In genomic region chr15:78829636-78830035, GRCm38 (mm10) we compare ENCODE assay signal across 22 mouse cellular contexts. TPM values are rescaled to one million over a fixed set of nuclear protein-coding genes. Genes with fewer than 3 reads are reported as not detected.
A peak's percentile ranks its signal among the peaks of the same experiment; 100 is the strongest.
DNase-seq lines count a peak whose midpoint lies in the region; ATAC-seq and TF ChIP-seq lines count a peak whose summit lies in the region.
"Had no signal": no experiment of that assay in that cellular context is flagged by ENCODE, and none has a peak within 500 bp of the region (broad histone marks: within the 10 kb centered on the region; RNA-seq: fewer than 3 reads in every experiment).

No protein-coding gene starts in this region.

- no peak overlapping the region for H3K4me2 ChIP-seq in intestine, postnatal 0 days (replicated peaks; ENCODE audit: low read depth)
- no peak overlapping the region for H3K4me2 ChIP-seq in intestine, embryonic 15.5 days (replicated peaks)
- H3K4me2 ChIP-seq in liver, embryonic 14.5 days (ENCODE audit: low read depth), result no peak overlapping the region
- H3K4me2 ChIP-seq in liver, embryonic 11.5 days, result no peak overlapping the region
- H3K4me2 ChIP-seq: midbrain, embryonic 12.5 days; neural tube, embryonic 12.5 days had no signal

- no peak overlapping the region for H3K4me3 ChIP-seq in intestine, postnatal 0 days (ENCODE audit: low read depth, low read length)
- no peak overlapping the region for H3K4me3 ChIP-seq in intestine, embryonic 15.5 days (replicated peaks)
- no peak overlapping the region for H3K4me3 ChIP-seq in liver, embryonic 14.5 days (ENCODE audit: insufficient read depth in 1 of 2, low read depth in 2 of 2, low read length in 2 of 2)
- H3K4me3 ChIP-seq in liver, embryonic 11.5 days (ENCODE audit: low read depth, low read length), result no peak overlapping the region
- H3K4me3 ChIP-seq in E14TG2a.4 (replicated peaks; ENCODE audit: low read length) (no peak overlapping the region), ES-Bruce4 (ENCODE audit: low read depth, low read length) (no peak overlapping the region)
- H3K4me3 ChIP-seq: embryonic facial prominence, embryonic 10.5 days; forebrain, embryonic 10.5 days; hindbrain, embryonic 10.5 days; midbrain, embryonic 12.5 days; neural tube, embryonic 12.5 days had no signal

- DNase-seq in liver, embryonic 14.5 days (ENCODE audit: low read depth in 3 of 3, low spot score in 3 of 3), result no peak
- DNase-seq in liver, embryonic 11.5 days (ENCODE audit: low spot score), result no peak
- DNase-seq in embryo, embryonic 9.5 days (ENCODE audit: extremely low spot score), result no peak
- DNase-seq in ovary, postnatal 36 days (ENCODE audit: low spot score), result no peak
- DNase-seq: adrenal gland, postnatal 36 days; cerebellum, adult 11 months; cerebellum, adult 9-11 months; kidney, adult 18-20 months; kidney, postnatal 14 days; retina, postnatal 1 day; right cerebral cortex, postnatal 25 days; thymus, postnatal 14 days had no signal

- no peak overlapping the region for H3K9ac ChIP-seq in intestine, postnatal 0 days (ENCODE audit: low read depth, low read length)
- no peak overlapping the region for H3K9ac ChIP-seq in intestine, embryonic 15.5 days
- H3K9ac ChIP-seq in liver, embryonic 14.5 days (replicated peaks), result no peak overlapping the region
- H3K9ac ChIP-seq in liver, embryonic 11.5 days (ENCODE audit: low read depth, low read length), result no peak overlapping the region
- H3K9ac ChIP-seq in ES-Bruce4 (ENCODE audit: low read depth, poor library complexity, severe bottlenecking), result no peak overlapping the region
- H3K9ac ChIP-seq: midbrain, embryonic 12.5 days; neural tube, embryonic 12.5 days had no signal

- no peak for TF ChIP-seq POLR2A in ES-Bruce4 (IDR thresholded peaks at IDR 0.05; ENCODE audit: insufficient read depth, low read length)

- H3K9me3 ChIP-seq in intestine, postnatal 0 days (ENCODE audit: control insufficient read depth), result no peaks in the 10 kb centered on the region
- no peaks in the 10 kb centered on the region for H3K9me3 ChIP-seq in intestine, embryonic 15.5 days
- H3K9me3 ChIP-seq in liver, embryonic 14.5 days (ENCODE audit: control insufficient read depth, low read length), result no peaks in the 10 kb centered on the region
- no peaks in the 10 kb centered on the region for H3K9me3 ChIP-seq in liver, embryonic 11.5 days (ENCODE audit: control insufficient read depth, low read length)
- H3K9me3 ChIP-seq in E14TG2a.4 (ENCODE audit: low read length) (no peaks in the 10 kb centered on the region), ES-Bruce4 (replicated peaks; ENCODE audit: control insufficient read depth, insufficient read depth, low read length, poor library complexity, severe bottlenecking) (no peaks in the 10 kb centered on the region)
- H3K9me3 ChIP-seq: embryonic facial prominence, embryonic 10.5 days; forebrain, embryonic 10.5 days; hindbrain, embryonic 10.5 days; midbrain, embryonic 12.5 days; neural tube, embryonic 12.5 days had no signal

- WGBS in intestine, postnatal 0 days, result 95% methylated on average over 1 of the region's 1 CpGs
- WGBS in intestine, embryonic 15.5 days, result 93% methylated on average over 1 of the region's 1 CpGs
- 65% methylated on average over 1 of the region's 1 CpGs for WGBS in liver, embryonic 14.5 days (ENCODE audit: insufficient replicate concordance)
- 84% methylated on average over 1 of the region's 1 CpGs for WGBS in liver, embryonic 11.5 days

- no peak for ATAC-seq in intestine, postnatal 0 days
- no peak for ATAC-seq in intestine, embryonic 15.5 days
- no peak for ATAC-seq in liver, embryonic 14.5 days (ENCODE audit: insufficient read depth)
- ATAC-seq in liver, embryonic 11.5 days (replicated peaks; ENCODE audit: low FRiP score), result no peak

- TF ChIP-seq EP300 in liver, embryonic 14.5 days (IDR thresholded peaks at IDR 0.05; ENCODE audit: low read depth), result no peak
- TF ChIP-seq EP300 in ES-Bruce4 (IDR thresholded peaks at IDR 0.05; ENCODE audit: insufficient read depth, low read depth, low read length), result no peak

- no peaks in the 10 kb centered on the region for H3K36me3 ChIP-seq in intestine, postnatal 0 days (ENCODE audit: control insufficient read depth, insufficient read depth)
- H3K36me3 ChIP-seq in intestine, embryonic 15.5 days, result no peaks in the 10 kb centered on the region
- H3K36me3 ChIP-seq in liver, embryonic 14.5 days (replicated peaks; ENCODE audit: control insufficient read depth, insufficient read depth, low read depth), result no peaks in the 10 kb centered on the region
- H3K36me3 ChIP-seq in liver, embryonic 11.5 days (ENCODE audit: control insufficient read depth, insufficient read depth, low read length), result no peaks in the 10 kb centered on the region
- H3K36me3 ChIP-seq in E14TG2a.4 (ENCODE audit: insufficient read depth, low read length), result no peaks in the 10 kb centered on the region
- H3K36me3 ChIP-seq in ES-Bruce4 (ENCODE audit: control insufficient read depth, insufficient read depth, low read length, poor library complexity, severe bottlenecking), result no peaks in the 10 kb centered on the region
- H3K36me3 ChIP-seq: embryonic facial prominence, embryonic 10.5 days; forebrain, embryonic 10.5 days; hindbrain, embryonic 10.5 days; midbrain, embryonic 12.5 days; neural tube, embryonic 12.5 days had no signal

- no peak overlapping the region for H3K27ac ChIP-seq in intestine, postnatal 0 days (ENCODE audit: low read depth, low read length)
- H3K27ac ChIP-seq in intestine, embryonic 15.5 days, result no peak overlapping the region
- no peak overlapping the region for H3K27ac ChIP-seq in liver, embryonic 14.5 days
- H3K27ac ChIP-seq in liver, embryonic 11.5 days (ENCODE audit: low read depth, low read length), result no peak overlapping the region
- H3K27ac ChIP-seq in ES-Bruce4 (ENCODE audit: insufficient read depth, low read length), result no peak overlapping the region
- H3K27ac ChIP-seq: embryonic facial prominence, embryonic 10.5 days; forebrain, embryonic 10.5 days; hindbrain, embryonic 10.5 days; midbrain, embryonic 12.5 days; neural tube, embryonic 12.5 days had no signal

- H3K4me1 ChIP-seq in intestine, postnatal 0 days (replicated peaks; ENCODE audit: control insufficient read depth, insufficient read depth, low read length), result 0 out of 2 replicates have a peak, but pooled peaks cover 3% of the 10 kb centered on the region
- peaks cover 48% of the 10 kb centered on the region for H3K4me1 ChIP-seq in intestine, embryonic 15.5 days (replicated peaks)
- peaks cover 1 to 14% of the 10 kb centered on the region in 2 experiments for H3K4me1 ChIP-seq in liver, embryonic 14.5 days (replicated peaks; ENCODE audit: control insufficient read depth in 2 of 2, insufficient read depth in 2 of 2, low read length in 1 of 2)
- H3K4me1 ChIP-seq in liver, embryonic 11.5 days (replicated peaks; ENCODE audit: control insufficient read depth, insufficient read depth, low read length), result peaks cover 28% of the 10 kb centered on the region
- peaks cover 53% of the 10 kb centered on the region for H3K4me1 ChIP-seq in E14TG2a.4 (replicated peaks; ENCODE audit: low read depth, low read length)
- peaks cover 6% of the 10 kb centered on the region for H3K4me1 ChIP-seq in ES-Bruce4 (ENCODE audit: control insufficient read depth, insufficient read depth, low read length)

- H3K27me3 ChIP-seq in intestine, postnatal 0 days (replicated peaks; ENCODE audit: control insufficient read depth, insufficient read depth, low read length), result no peaks in the 10 kb centered on the region
- H3K27me3 ChIP-seq in intestine, embryonic 15.5 days (replicated peaks), result no peaks in the 10 kb centered on the region; the same call in 1 of the 2 replicates
- H3K27me3 ChIP-seq in liver, embryonic 14.5 days (ENCODE audit: control insufficient read depth, insufficient read depth, low read length), result no peaks in the 10 kb centered on the region
- H3K27me3 ChIP-seq in liver, embryonic 11.5 days (replicated peaks; ENCODE audit: control insufficient read depth, insufficient read depth, low read length), result no peaks in the 10 kb centered on the region
- H3K27me3 ChIP-seq in E14TG2a.4 (ENCODE audit: insufficient read depth, low read length) (peaks cover 33% of the 10 kb centered on the region), ES-Bruce4 (ENCODE audit: control insufficient read depth, insufficient read depth, low read length, poor library complexity, severe bottlenecking) (no peaks in the 10 kb centered on the region)

- TF ChIP-seq CTCF in intestine, postnatal 0 days (IDR thresholded peaks at IDR 0.05; ENCODE audit: low read depth), result peak; percentile 58
- TF ChIP-seq CTCF in liver, embryonic 14.5 days (IDR thresholded peaks at IDR 0.05; ENCODE audit: low read depth), result peak; percentile 36
- TF ChIP-seq CTCF in E14TG2a.4 (conservative IDR thresholded peaks at IDR 0.05; ENCODE audit: low read length), result peak; percentile 45
- peak; percentile 52 for TF ChIP-seq CTCF in ES-Bruce4 (IDR thresholded peaks at IDR 0.05; ENCODE audit: low read depth, low read length)

RNA-seq across cellular contexts. Expression of gene Cdc42ep1, which starts 12.8 kb away (rescaled TPM):
- polyA plus RNA-seq in intestine, postnatal 0 days (2015; fragmentation: Nextera tagmentation; extraction: Ambion mirVana), result 16.8 and 17.0 TPM in 2 replicates
- 44.0 and 47.5 TPM in 2 replicates for polyA plus RNA-seq in intestine, embryonic 15.5 days (2015; fragmentation: Nextera tagmentation; extraction: Ambion mirVana)
- 8.1 and 10.1 TPM in 2 replicates for polyA plus RNA-seq in liver, embryonic 14.5 days (2012; rRNA removed)
- 7.8 and 8.6 TPM in 2 replicates for polyA plus RNA-seq in liver, embryonic 14.5 days (2014; fragmentation: Nextera tagmentation; extraction: Ambion mirVana)
- polyA plus RNA-seq in liver, embryonic 11.5 days (2014; fragmentation: Nextera tagmentation; extraction: Ambion mirVana), result 21.9 and 23.9 TPM in 2 replicates
- 9.2 and 10.5 TPM in 2 replicates for polyA plus RNA-seq in ES-Bruce4 (2011; ENCODE audit: insufficient read depth, insufficient read length, low read depth, missing spikeins)

RNA-seq across cellular contexts. Expression of gene Lgals2, which starts 25.7 kb away (rescaled TPM):
- polyA plus RNA-seq in intestine, postnatal 0 days (2015; fragmentation: Nextera tagmentation; extraction: Ambion mirVana), result 787 and 833 TPM in 2 replicates
- polyA plus RNA-seq in intestine, embryonic 15.5 days (2015; fragmentation: Nextera tagmentation; extraction: Ambion mirVana), result 1,110 and 1,149 TPM in 2 replicates
- 8.7 and 9.8 TPM in 2 replicates for polyA plus RNA-seq in liver, embryonic 14.5 days (2012; rRNA removed)
- polyA plus RNA-seq in liver, embryonic 14.5 days (2014; fragmentation: Nextera tagmentation; extraction: Ambion mirVana), result 14.0 and 15.0 TPM in 2 replicates
- polyA plus RNA-seq in liver, embryonic 11.5 days (2014; fragmentation: Nextera tagmentation; extraction: Ambion mirVana), result 6.9 and 11.4 TPM in 2 replicates
- 2.4 TPM in 1 of 2 replicates, not detected in the other for polyA plus RNA-seq in ES-Bruce4 (2011; ENCODE audit: insufficient read depth, insufficient read length, low read depth, missing spikeins)
- polyA plus RNA-seq: embryonic facial prominence, embryonic 10.5 days; forebrain, embryonic 10.5 days; hindbrain, embryonic 10.5 days; midbrain, embryonic 12.5 days; neural tube, embryonic 12.5 days had no signal

RNA-seq across cellular contexts. Expression of gene Card10, which starts 26.8 kb away (rescaled TPM):
- polyA plus RNA-seq in intestine, postnatal 0 days (2015; fragmentation: Nextera tagmentation; extraction: Ambion mirVana), result 3.2 and 3.9 TPM in 2 replicates
- polyA plus RNA-seq in intestine, embryonic 15.5 days (2015; fragmentation: Nextera tagmentation; extraction: Ambion mirVana), result 6.9 and 7.3 TPM in 2 replicates
- 2.2 and 2.5 TPM in 2 replicates for polyA plus RNA-seq in liver, embryonic 14.5 days (2012; rRNA removed)
- polyA plus RNA-seq in liver, embryonic 14.5 days (2014; fragmentation: Nextera tagmentation; extraction: Ambion mirVana), result 1.1 and 1.3 TPM in 2 replicates
- polyA plus RNA-seq in liver, embryonic 11.5 days (2014; fragmentation: Nextera tagmentation; extraction: Ambion mirVana), result 2.3 and 2.7 TPM in 2 replicates
- 19.6 and 21.5 TPM in 2 replicates for polyA plus RNA-seq in ES-Bruce4 (2011; ENCODE audit: insufficient read depth, insufficient read length, low read depth, missing spikeins)

RNA-seq across cellular contexts. Expression of gene Gga1, which starts 47.4 kb away (rescaled TPM):
- 40.1 TPM in 2 replicates for polyA plus RNA-seq in intestine, postnatal 0 days (2015; fragmentation: Nextera tagmentation; extraction: Ambion mirVana)
- 47.6 and 51.7 TPM in 2 replicates for polyA plus RNA-seq in intestine, embryonic 15.5 days (2015; fragmentation: Nextera tagmentation; extraction: Ambion mirVana)
- 16.6 and 19.1 TPM in 2 replicates for polyA plus RNA-seq in liver, embryonic 14.5 days (2012; rRNA removed)
- 13.6 and 15.6 TPM in 2 replicates for polyA plus RNA-seq in liver, embryonic 14.5 days (2014; fragmentation: Nextera tagmentation; extraction: Ambion mirVana)
- polyA plus RNA-seq in liver, embryonic 11.5 days (2014; fragmentation: Nextera tagmentation; extraction: Ambion mirVana), result 40.8 and 43.0 TPM in 2 replicates
- polyA plus RNA-seq in ES-Bruce4 (2011; ENCODE audit: insufficient read depth, insufficient read length, low read depth, missing spikeins), result 25.8 and 29.3 TPM in 2 replicates

RNA-seq across cellular contexts. Expression of gene Mfng, which starts 56.4 kb away (rescaled TPM):
- 7.2 and 7.6 TPM in 2 replicates for polyA plus RNA-seq in intestine, postnatal 0 days (2015; fragmentation: Nextera tagmentation; extraction: Ambion mirVana)
- 19.7 and 20.4 TPM in 2 replicates for polyA plus RNA-seq in intestine, embryonic 15.5 days (2015; fragmentation: Nextera tagmentation; extraction: Ambion mirVana)
- polyA plus RNA-seq in liver, embryonic 14.5 days (2012; rRNA removed), result 3.4 and 3.7 TPM in 2 replicates
- 2.9 and 3.6 TPM in 2 replicates for polyA plus RNA-seq in liver, embryonic 14.5 days (2014; fragmentation: Nextera tagmentation; extraction: Ambion mirVana)
- 12.4 and 19.2 TPM in 2 replicates for polyA plus RNA-seq in liver, embryonic 11.5 days (2014; fragmentation: Nextera tagmentation; extraction: Ambion mirVana)
- 4.4 and 5.2 TPM in 2 replicates for polyA plus RNA-seq in ES-Bruce4 (2011; ENCODE audit: insufficient read depth, insufficient read length, low read depth, missing spikeins)
- polyA plus RNA-seq: C2C12 had no signal

Comparison
In these comparisons a context has a peak if more than half of its experiments do, and no peak if none do; other contexts are left out.
1. RNA of gene Lgals2, which starts 25.7 kb away (polyA plus RNA-seq): 1,110 to 1,149 TPM in intestine, embryonic 15.5 days and 787 to 833 TPM in intestine, postnatal 0 days; 8.7 to 15.0 TPM in liver, embryonic 14.5 days, 6.9 to 11.4 TPM in liver, embryonic 11.5 days and 2.4 TPM in ES-Bruce4; every median in the first group is over 10 times any median in the second.
2. Peak in every context shown above with its lines, with median percentiles within 50 percentile points of each other: CTCF ChIP-seq.